Mouse (Mus musculus): ENCODE measurements around the gene Fbf1.

DNA sequence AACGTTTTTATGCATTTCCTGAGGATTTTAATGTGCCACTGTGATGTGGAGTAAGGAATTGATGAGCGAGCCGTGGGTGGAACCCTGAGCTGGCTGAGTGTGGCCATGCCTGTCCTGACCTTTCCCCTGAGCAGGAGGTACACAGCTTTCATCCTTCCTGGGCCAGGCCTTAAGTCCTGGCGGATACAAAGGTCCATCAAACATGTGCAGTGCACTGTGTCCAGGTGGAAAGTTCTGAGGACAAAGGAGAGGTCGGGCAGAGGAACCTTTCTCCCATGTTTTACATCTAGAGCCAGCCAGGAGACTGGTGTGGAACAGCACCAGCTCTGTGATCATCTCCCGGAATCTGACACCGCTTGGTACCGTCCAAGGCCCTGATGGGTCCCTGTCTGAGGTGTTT lies 41.3 kb upstream of the Fbf1 start:
- no peak for TF ChIP-seq POLR2A (IDR thresholded peaks at IDR 0.05; ENCODE audit: low read depth, low read length)
- no peak for TF ChIP-seq CTCF (conservative IDR thresholded peaks at IDR 0.05; ENCODE audit: insufficient read depth, insufficient read length, low read depth, low read length)

All from kidney, adult 2 months (tissue).